Mouse (Mus musculus): ENCODE results near the gene Gm20715.

DNA sequence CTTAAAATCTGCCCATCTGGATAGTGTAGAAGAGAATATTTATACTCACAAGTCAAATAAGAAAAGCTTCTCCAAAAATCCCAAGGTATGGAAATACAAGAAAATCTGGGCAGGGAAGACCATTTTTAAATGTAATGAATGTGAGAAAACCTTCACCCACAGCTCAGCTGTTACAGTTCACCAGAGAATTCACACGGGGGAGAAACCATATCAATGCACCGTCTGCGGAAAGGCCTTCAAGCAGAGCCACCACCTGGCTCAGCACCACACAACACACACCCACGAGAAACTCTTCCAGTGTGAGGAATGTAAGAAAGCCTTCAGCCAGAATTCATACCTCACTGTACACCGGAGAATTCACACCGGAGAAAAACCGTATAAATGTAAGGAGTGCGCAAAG, 31.6 kb upstream of the Gm20715 start:
- TF ChIP-seq POLR2A (IDR thresholded peaks at IDR 0.05; ENCODE audit: low read depth, low read length): no peak
- TF ChIP-seq CTCF (IDR thresholded peaks at IDR 0.05; ENCODE audit: extremely low read depth, insufficient read depth, insufficient read length, insufficient replicate concordance): no peak

Measured in spleen, adult 2 months (tissue).